1 mouse cellular context compared by ENCODE assay signal in the genomic region with DNA sequence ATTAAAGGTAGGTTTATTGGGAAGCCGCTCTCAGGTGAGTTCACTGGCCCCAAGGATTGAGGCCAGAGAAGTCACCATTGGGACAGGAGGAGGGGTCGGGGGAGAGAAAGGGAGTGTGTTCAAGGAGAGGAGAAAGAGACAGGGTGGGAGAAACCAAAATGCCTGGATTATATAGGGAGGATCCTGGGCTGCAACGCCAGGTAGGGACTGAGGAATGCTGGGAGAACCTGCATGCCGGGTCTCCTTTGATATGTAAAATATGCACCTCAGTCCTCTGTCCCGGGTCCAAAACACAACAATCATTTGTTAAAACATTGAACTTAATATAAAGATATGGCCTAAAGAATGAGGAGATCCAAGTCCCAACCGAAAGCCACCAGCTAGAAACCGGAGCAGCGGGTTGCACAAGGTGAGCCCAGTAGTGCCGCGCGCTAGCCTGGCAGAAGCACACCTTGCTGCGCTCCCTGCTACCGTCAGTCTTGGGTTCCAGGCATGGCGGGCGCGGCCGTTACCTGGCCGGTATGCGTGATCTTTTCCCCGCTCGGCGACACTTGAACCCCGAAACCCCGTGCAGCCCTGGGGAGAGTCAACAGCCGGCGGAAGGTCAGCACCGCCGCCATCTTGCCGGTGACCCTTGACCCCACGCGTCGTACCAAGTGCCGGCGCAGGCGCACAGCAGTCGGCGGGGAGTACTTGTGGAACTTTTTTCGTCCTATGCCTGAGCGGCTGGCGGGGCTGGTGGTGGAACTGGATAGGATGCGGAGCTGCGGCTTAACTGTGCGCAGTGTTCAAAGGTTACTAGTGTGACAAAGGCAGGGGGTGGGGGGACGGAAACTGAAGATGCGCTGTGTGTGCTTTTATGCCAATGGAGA.
TF ChIP-seq lines count a peak whose summit lies in the region.

Gene Mrpl36, plus strand, starts transcription at position 687 of the 872 bp plus-strand sequence.
Gene Ndufs6, minus strand, starts transcription at position 716 of the 872 bp plus-strand sequence.

TF ChIP-seq in MEL, 35 proteins besides CTCF, POLR2A, EP300 and RAD21 (continued from another document):
- peak; percentile 81; the same call in 1 of the 2 replicates for TF ChIP-seq KAT2A (conservative IDR thresholded peaks at IDR 0.05; ENCODE audit: low read depth, low read length)
- no peak for TF ChIP-seq CHD1 (IDR thresholded peaks at IDR 0.05; ENCODE audit: low read depth, low read length)
- TF ChIP-seq ELF1 (IDR thresholded peaks at IDR 0.05; ENCODE audit: low read depth, low read length) = peak; percentile 58; the same call in 1 of the 2 replicates
- TF ChIP-seq ZNF384 (IDR thresholded peaks at IDR 0.05; ENCODE audit: low read depth, low read length) = no peak
- TF ChIP-seq MEF2A (IDR thresholded peaks at IDR 0.05; ENCODE audit: extremely low read depth, insufficient replicate concordance, low read depth, low read length, poor library complexity, severe bottlenecking) = no peak
- no peak for TF ChIP-seq MAFK (IDR thresholded peaks at IDR 0.05; ENCODE audit: borderline replicate concordance, low read depth, low read length)
- TF ChIP-seq USF1 (IDR thresholded peaks at IDR 0.05; ENCODE audit: low read depth, low read length) = peak; percentile 70
- no peak; the same call in 1 of the 2 replicates for TF ChIP-seq MYC (IDR thresholded peaks at IDR 0.05; ENCODE audit: low read depth, low read length)
